Mouse (Mus musculus) small intestine, adult 2 months (tissue): Measurements from ENCODE around the gene Cpne6.

Source experiments
- CTCF ChIP-seq: fragments of 200-500 bp; IDR thresholded peaks from 2 replicates; pipeline ENCODE4 v1.5.1; 2012; ENCODE audit warnings: low read depth, mild to moderate bottlenecking, control low read depth, inconsistent platforms, low read length, moderate library complexity, mixed read lengths; ENCODE audit not compliant: insufficient replicate concordance, insufficient read length; ENCODE audit errors: extremely low read depth
- POLR2A ChIP-seq: fragments of 200-500 bp; IDR thresholded peaks from 2 replicates; pipeline ENCODE4 v1.6.1; 2012; ENCODE audit warnings: low read depth, mild to moderate bottlenecking, control low read depth, inconsistent platforms, low read length, moderate library complexity

- TF ChIP-seq CTCF (no peak), POLR2A (no peak)
Measured at GRCm38 (mm10) chr14:55491291-55491833, 18.9 kb upstream of the Cpne6 start.
